Mouse (Mus musculus): Measurements from ENCODE around the gene Cilp2. TPM values are rescaled to one million over a fixed set of nuclear protein-coding genes. Genes with fewer than 3 reads are reported as not detected.

The Cilp2 gene
- total RNA-seq, 2 experiments from 2014 or later, result 0.50 to 1.4 TPM

Other genes with a start within 250 kb of the Cilp2 start
- 1 to 10 TPM; 4.5 to 4.9 TPM for gene Zfp964, start 233.2 kb downstream of the Cilp2 start, total RNA-seq (2021)
- gene Zfp869, start 177.0 kb downstream of the Cilp2 start, total RNA-seq (2021), result 10 to 100 TPM; 26.8 to 28.3 TPM
- 1 to 10 TPM; 5.0 to 6.4 TPM for gene Zfp963, start 137.7 kb downstream of the Cilp2 start, total RNA-seq (2021)
- 1 to 10 TPM in 1 of 2 experiments, under 1 TPM in 1; 0.70 to 4.9 TPM for gene Gm20422, start 112.8 kb downstream of the Cilp2 start, total RNA-seq (2021)
- gene Atp13a1, start 96.5 kb downstream of the Cilp2 start, total RNA-seq (2021), result 10 to 100 TPM; 41.0 to 44.7 TPM
- 10 to 100 TPM; 31.4 to 34.4 TPM for gene Zfp866, start 96.5 kb downstream of the Cilp2 start, total RNA-seq (2021)
- 10 to 100 TPM; 21.1 to 24.6 TPM for gene Gmip, start 79.0 kb downstream of the Cilp2 start, total RNA-seq (2021)
- 1 to 10 TPM; 2.8 to 3.8 TPM for gene Lpar2, start 65.3 kb downstream of the Cilp2 start, total RNA-seq (2021)
- 1 to 10 TPM; 3.6 to 4.8 TPM for gene Pbx4, start 55.2 kb downstream of the Cilp2 start, total RNA-seq (2021)
- under 1 TPM; 0.73 to 0.76 TPM for gene Tssk6, start 14.5 kb upstream of the Cilp2 start, total RNA-seq (2021)
- 100 to 1,000 TPM; 133 to 137 TPM for gene Ndufa13, start 14.9 kb upstream of the Cilp2 start, total RNA-seq (2021)
- gene Yjefn3, start 15.0 kb upstream of the Cilp2 start, total RNA-seq (2021), result 1 to 10 TPM; 1.6 to 2.3 TPM
- gene Gatad2a, start 108.7 kb upstream of the Cilp2 start, total RNA-seq (2021), result 100 to 1,000 TPM in 1 of 2 experiments, 10 to 100 TPM in 1; 91.5 to 106 TPM
- gene Mau2, start 155.0 kb upstream of the Cilp2 start, total RNA-seq (2021), result 10 to 100 TPM; 76.6 to 80.2 TPM
- gene Sugp1, start 155.1 kb upstream of the Cilp2 start, total RNA-seq (2021), result 10 to 100 TPM; 41.1 to 45.2 TPM
- 1 to 10 TPM in 1 of 2 experiments, under 1 TPM in 1; 0.53 to 4.8 TPM for gene Tm6sf2, start 185.2 kb upstream of the Cilp2 start, total RNA-seq (2021)
- gene Hapln4, start 195.8 kb upstream of the Cilp2 start, total RNA-seq (2021), result under 1 TPM; 0.11 to 0.14 TPM
- 1 to 10 TPM; 2.4 to 3.6 TPM for gene Ncan, start 233.2 kb upstream of the Cilp2 start, total RNA-seq (2021)
- 10 to 100 TPM; 23.6 to 26.0 TPM for gene Nr2c2ap, start 243.6 kb upstream of the Cilp2 start, total RNA-seq (2021)